ENCODE assay signal across 15 mouse cellular contexts in the genomic region with DNA sequence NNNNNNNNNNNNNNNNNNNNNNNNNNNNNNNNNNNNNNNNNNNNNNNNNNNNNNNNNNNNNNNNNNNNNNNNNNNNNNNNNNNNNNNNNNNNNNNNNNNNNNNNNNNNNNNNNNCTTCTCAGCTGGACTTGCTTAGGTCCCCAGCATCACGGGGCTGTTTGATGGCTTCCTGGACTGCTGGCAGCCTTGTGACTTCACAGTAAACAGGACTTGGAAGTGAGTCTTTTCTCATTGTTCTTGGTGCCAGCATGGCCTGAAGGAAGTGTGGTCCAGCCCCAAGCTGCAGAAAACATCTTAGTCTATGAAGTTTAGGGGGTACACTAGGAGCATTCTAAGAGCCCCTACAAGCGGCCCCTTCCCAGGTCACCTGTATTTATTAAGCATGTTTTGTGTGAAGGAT.
DNase-seq lines count a peak whose midpoint lies in the region; ATAC-seq lines count a peak whose summit lies in the region.
"Had no signal": no experiment of that assay in that cellular context is flagged by ENCODE, and none has a peak within 500 bp of the region (broad histone marks: within the 10 kb centered on the region; RNA-seq: fewer than 3 reads in every experiment).

No protein-coding gene starts in this region.

- H3K9me3 ChIP-seq in heart, embryonic 12.5 days (replicated peaks) = no peaks in the 10 kb centered on the region
- H3K9me3 ChIP-seq in hindbrain, embryonic 10.5 days = no peaks in the 10 kb centered on the region
- H3K9me3 ChIP-seq in midbrain, embryonic 12.5 days = no peaks in the 10 kb centered on the region
- H3K9me3 ChIP-seq: limb, embryonic 15.5 days had no signal

- peaks cover 20% of the 10 kb centered on the region for H3K4me1 ChIP-seq in heart, embryonic 12.5 days (replicated peaks)
- H3K4me1 ChIP-seq in hindbrain, embryonic 10.5 days (replicated peaks) = peaks cover 58% of the 10 kb centered on the region
- peaks cover 45% of the 10 kb centered on the region for H3K4me1 ChIP-seq in midbrain, embryonic 12.5 days

- no peak overlapping the region for H3K4me3 ChIP-seq in heart, embryonic 12.5 days
- peak overlapping the region; percentile 39 for H3K4me3 ChIP-seq in hindbrain, embryonic 10.5 days
- no peak overlapping the region for H3K4me3 ChIP-seq in midbrain, embryonic 12.5 days
- H3K4me3 ChIP-seq: erythroblast, embryonic 14.5 days had no signal

- intact Hi-C loops in heart, postnatal 14 days (cut with DNase I) = no loop called here

- H3K4me2 ChIP-seq in heart, embryonic 12.5 days = peak overlapping the region; percentile 62
- peak overlapping the region; percentile 38 for H3K4me2 ChIP-seq in midbrain, embryonic 12.5 days (replicated peaks)

- no peaks in the 10 kb centered on the region for H3K36me3 ChIP-seq in heart, embryonic 12.5 days
- H3K36me3 ChIP-seq in hindbrain, embryonic 10.5 days = no peaks in the 10 kb centered on the region
- no peaks in the 10 kb centered on the region for H3K36me3 ChIP-seq in midbrain, embryonic 12.5 days
- H3K36me3 ChIP-seq: limb, embryonic 15.5 days had no signal

- H3K27me3 ChIP-seq in heart, embryonic 12.5 days (replicated peaks) = no peaks in the 10 kb centered on the region
- no peaks in the 10 kb centered on the region for H3K27me3 ChIP-seq in hindbrain, embryonic 10.5 days (ENCODE audit: insufficient read depth, poor library complexity, severe bottlenecking)
- 0 out of 2 replicates have a peak, but pooled peaks cover 4% of the 10 kb centered on the region for H3K27me3 ChIP-seq in midbrain, embryonic 12.5 days
- H3K27me3 ChIP-seq: limb, embryonic 15.5 days had no signal

- peak overlapping the region; percentile 26; the same call in 1 of the 2 replicates for H3K27ac ChIP-seq in heart, embryonic 12.5 days (ENCODE audit: poor library complexity, severe bottlenecking)
- peak overlapping the region; percentile 91 for H3K27ac ChIP-seq in hindbrain, embryonic 10.5 days
- peak overlapping the region; percentile 93 for H3K27ac ChIP-seq in midbrain, embryonic 12.5 days (replicated peaks)
- H3K27ac ChIP-seq: layer of hippocampus, adult 2 months had no signal

- 52% methylated on average over 2 of the region's 2 CpGs for WGBS in heart, embryonic 12.5 days
- WGBS in hindbrain, embryonic 10.5 days = 40% methylated on average over 2 of the region's 2 CpGs
- 31% methylated on average over 2 of the region's 2 CpGs for WGBS in midbrain, embryonic 12.5 days

- no peak overlapping the region for H3K9ac ChIP-seq in heart, embryonic 12.5 days
- peak overlapping the region; percentile 37; the same call in 1 of the 2 replicates for H3K9ac ChIP-seq in midbrain, embryonic 12.5 days (replicated peaks)
- H3K9ac ChIP-seq: limb, embryonic 15.5 days had no signal

- ATAC-seq in heart, embryonic 12.5 days (ENCODE audit: insufficient number of reproducible peaks, low FRiP score) = no peak
- peak; percentile 23; the same call in 1 of the 2 replicates for ATAC-seq in midbrain, embryonic 12.5 days (ENCODE audit: low FRiP score, low read depth)
- ATAC-seq: CD4-positive, CD25-positive, alpha-beta regulatory T cell, adult 4 months; inflammation-experienced regulatory T-cells, adult 6 months had no signal

- DNase-seq in heart, postnatal 14 days = no peak
- peak; percentile 61 for DNase-seq in embryo, embryonic 11 days
- no peak for DNase-seq in hindbrain, embryonic 10.5 days (ENCODE audit: low spot score)
- no peak for DNase-seq in adrenal gland, postnatal 10 days
- no peak for DNase-seq in frontal cortex, postnatal 36 days (ENCODE audit: low spot score in 2 of 2)
- no peak for DNase-seq in retina, postnatal 1 day
- DNase-seq: adrenal gland, postnatal 36 days; cerebellum, adult 2 months had no signal

Comparison
In these comparisons a context has a peak if more than half of its experiments do, and no peak if none do; other contexts are left out.
1. H3K27ac ChIP-seq: peak in every context shown above with its lines; median percentile 93 in midbrain, embryonic 12.5 days; 91 in hindbrain, embryonic 10.5 days; 26 in heart, embryonic 12.5 days.